In the genomic region with DNA sequence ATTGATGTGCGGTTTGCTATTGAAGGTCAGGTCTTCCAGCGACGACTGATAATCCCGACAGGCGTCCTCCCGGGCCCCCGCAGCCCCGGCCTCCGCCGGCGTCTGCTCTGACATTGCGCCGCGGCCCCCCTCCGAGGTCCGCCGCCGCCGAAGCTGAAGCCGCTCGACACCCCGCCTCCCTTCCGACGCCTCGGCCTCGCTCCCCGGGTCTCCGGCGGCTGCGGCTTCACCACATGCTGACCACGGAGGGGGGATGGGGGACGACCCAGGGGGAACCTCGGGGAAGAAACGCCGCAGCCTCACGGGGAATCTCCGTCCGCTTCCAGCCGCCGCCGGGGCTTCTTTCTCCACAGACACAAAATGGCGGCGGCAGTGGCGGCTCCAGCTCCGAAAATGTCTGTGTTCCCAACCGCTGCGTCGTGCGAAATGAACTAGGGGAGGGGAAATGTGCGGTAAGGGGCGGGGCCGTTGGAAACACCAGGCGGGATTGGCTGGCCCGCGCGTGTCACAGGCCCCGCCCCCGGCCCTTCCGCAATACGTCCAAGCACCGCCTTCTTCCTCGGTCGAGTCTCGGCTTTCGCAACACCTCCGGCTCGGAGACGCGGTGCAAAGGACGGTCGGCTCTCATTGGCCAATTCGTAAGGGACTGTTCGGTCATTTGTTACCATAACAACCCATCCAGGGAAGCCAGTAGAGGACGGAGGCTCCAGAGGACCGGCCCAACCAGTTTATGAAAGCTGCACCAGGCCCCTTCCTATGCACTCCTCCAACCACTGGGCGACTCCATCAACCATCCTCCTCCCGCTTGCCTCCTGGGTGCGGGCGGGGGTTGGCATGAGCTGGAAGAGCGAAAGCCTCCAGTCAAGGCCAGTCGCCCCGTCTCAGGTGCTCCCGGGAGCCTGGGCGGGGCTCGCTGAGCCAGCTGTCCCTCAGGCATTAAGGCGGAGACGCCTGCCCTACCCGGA, we compare ENCODE assay signal across 8 mouse cellular contexts. TPM values are rescaled to one million over a fixed set of nuclear protein-coding genes. Genes with fewer than 3 reads are reported as not detected.
A peak's percentile ranks its signal among the peaks of the same experiment; 100 is the strongest.
DNase-seq lines count a peak whose midpoint lies in the region; ATAC-seq and TF ChIP-seq lines count a peak whose summit lies in the region.

A gene (minus strand): TSS at position 428 of the 965 bp plus-strand sequence.

- H3K9me3 ChIP-seq in kidney, embryonic 14.5 days (ENCODE audit: control insufficient read depth, low read length), result no peaks in the 10 kb centered on the region
- no peaks in the 10 kb centered on the region for H3K9me3 ChIP-seq in limb, embryonic 15.5 days

- peak within 1 kb of the TSS; percentile 97 for H3K9ac ChIP-seq in kidney, embryonic 14.5 days (ENCODE audit: low read depth, low read length)
- H3K9ac ChIP-seq in limb, embryonic 15.5 days, result peak within 1 kb of the TSS; percentile 88

- WGBS in kidney, embryonic 14.5 days, result under 1% methylated on average over 88 of the region's 88 CpGs
- WGBS in limb, embryonic 15.5 days, result under 1% methylated on average over 88 of the region's 88 CpGs

- peak within 1 kb of the TSS; percentile 72 for H3K4me2 ChIP-seq in kidney, embryonic 14.5 days (replicated peaks; ENCODE audit: low read depth, low read length)
- H3K4me2 ChIP-seq in limb, embryonic 15.5 days, result peak within 1 kb of the TSS; percentile 68

- peak; percentile 99 for DNase-seq in A20 (ENCODE audit: low read depth, low spot score)
- peak; percentile 97 to 99 for DNase-seq in heart, adult 9 months (ENCODE audit: low spot score in 2 of 2)
- DNase-seq in monocyte, adult 2 months (ENCODE audit: low read depth in 1 of 2, low spot score in 2 of 2), result peak; percentile 90 to 92
- peak; percentile 95 to 97 for DNase-seq in spleen, postnatal 36 days (ENCODE audit: low spot score in 2 of 2)

- TF ChIP-seq POLR2A in bone marrow macrophage, adult 2 months (IDR thresholded peaks at IDR 0.05; ENCODE audit: borderline replicate concordance, low read depth, low read length), result peak; percentile 61; the same call in 1 of the 2 replicates
- TF ChIP-seq POLR2A in embryonic fibroblast, embryonic 13.5 days (IDR thresholded peaks at IDR 0.05; ENCODE audit: low read depth, low read length), result peak; percentile 96

- peak within 1 kb of the TSS; percentile 81 for H3K4me3 ChIP-seq in bone marrow macrophage, adult 2 months (ENCODE audit: insufficient read depth, low read length)
- H3K4me3 ChIP-seq in embryonic fibroblast, embryonic 13.5 days (ENCODE audit: insufficient read depth, low read length), result peak within 1 kb of the TSS; percentile 84
- H3K4me3 ChIP-seq in kidney, embryonic 14.5 days (ENCODE audit: low read length), result peak within 1 kb of the TSS; percentile 99
- H3K4me3 ChIP-seq in limb, embryonic 15.5 days, result peak within 1 kb of the TSS; percentile 91

- H3K27ac ChIP-seq in bone marrow macrophage, adult 2 months (ENCODE audit: insufficient read depth, low read depth, low read length), result peak within 1 kb of the TSS; percentile 66
- peak within 1 kb of the TSS; percentile 29 for H3K27ac ChIP-seq in embryonic fibroblast, embryonic 13.5 days (ENCODE audit: insufficient read depth, low read length)
- peak within 1 kb of the TSS; percentile 96 for H3K27ac ChIP-seq in kidney, embryonic 14.5 days (ENCODE audit: low read depth, low read length)
- peak within 1 kb of the TSS; percentile 97 for H3K27ac ChIP-seq in limb, embryonic 15.5 days

- peak; percentile 99 for ATAC-seq in kidney, embryonic 14.5 days (ENCODE audit: low FRiP score, low TSS enrichment)
- ATAC-seq in limb, embryonic 15.5 days (ENCODE audit: insufficient number of reproducible peaks, low FRiP score, low TSS enrichment, low read depth), result peak; percentile 98

- H3K36me3 ChIP-seq in kidney, embryonic 14.5 days (ENCODE audit: control insufficient read depth, insufficient read depth, low read length), result peaks cover 9% of the 10 kb centered on the region; the same call in 1 of the 2 replicates
- no peaks in the 10 kb centered on the region for H3K36me3 ChIP-seq in limb, embryonic 15.5 days

- no peaks in the 10 kb centered on the region for H3K27me3 ChIP-seq in kidney, embryonic 14.5 days (ENCODE audit: control insufficient read depth, insufficient read depth, low read length)
- no peaks in the 10 kb centered on the region for H3K27me3 ChIP-seq in limb, embryonic 15.5 days

- H3K4me1 ChIP-seq in bone marrow macrophage, adult 2 months (ENCODE audit: control insufficient read depth, insufficient read depth, low read length), result peaks cover 11% of the 10 kb centered on the region
- H3K4me1 ChIP-seq in embryonic fibroblast, embryonic 13.5 days (ENCODE audit: control insufficient read depth, insufficient read depth, low read length), result peaks cover 6% of the 10 kb centered on the region; the same call in 1 of the 2 replicates
- H3K4me1 ChIP-seq in kidney, embryonic 14.5 days (ENCODE audit: control insufficient read depth, insufficient read depth, low read length), result peaks cover 6% of the 10 kb centered on the region; the same call in 1 of the 2 replicates
- H3K4me1 ChIP-seq in limb, embryonic 15.5 days, result peaks cover 16% of the 10 kb centered on the region

- no peak for TF ChIP-seq CTCF in bone marrow macrophage, adult 2 months (IDR thresholded peaks at IDR 0.05; ENCODE audit: low read depth, low read length)
- no peak for TF ChIP-seq CTCF in embryonic fibroblast, embryonic 13.5 days (IDR thresholded peaks at IDR 0.05; ENCODE audit: borderline replicate concordance, insufficient read depth, low read length)

RNA-seq across cellular contexts. Expression of the gene that starts here (rescaled TPM):
- 41.8 and 46.8 TPM in 2 replicates for polyA plus RNA-seq in bone marrow macrophage, adult 2 months (2012; ENCODE audit: insufficient read depth, insufficient read length, missing spikeins)
- 33.3 and 33.7 TPM in 2 replicates for polyA plus RNA-seq in embryonic fibroblast, embryonic 13.5 days (2011; ENCODE audit: insufficient read length, low read depth, missing spikeins)
- 20.8 and 22.6 TPM in 2 replicates for polyA plus RNA-seq in kidney, embryonic 14.5 days (2014; fragmentation: Nextera tagmentation; extraction: Ambion mirVana)
- 18.8 and 23.0 TPM in 2 replicates for polyA plus RNA-seq in limb, embryonic 15.5 days (2015; fragmentation: Nextera tagmentation; extraction: Ambion mirVana)

Comparison
In these comparisons a context has a peak if more than half of its experiments do, and no peak if none do; other contexts are left out.
1. Peak in every context shown above with its lines: DNase-seq, ATAC-seq, H3K4me3 ChIP-seq and H3K27ac ChIP-seq.
2. H3K27ac ChIP-seq: peak in every context shown above with its lines; median percentile 97 in limb, embryonic 15.5 days; 96 in kidney, embryonic 14.5 days; 66 in bone marrow macrophage, adult 2 months; 29 in embryonic fibroblast, embryonic 13.5 days.